Mouse (Mus musculus): ENCODE data around the gene B4galt1. TPM values are rescaled to one million over a fixed set of nuclear protein-coding genes. Genes with fewer than 3 reads are reported as not detected.
A peak's percentile ranks its signal among the peaks of the same experiment; 100 is the strongest.

Gene B4galt1
- polyA plus RNA-seq, 1 experiment from 2014 or later = 54.5 TPM

DNA sequence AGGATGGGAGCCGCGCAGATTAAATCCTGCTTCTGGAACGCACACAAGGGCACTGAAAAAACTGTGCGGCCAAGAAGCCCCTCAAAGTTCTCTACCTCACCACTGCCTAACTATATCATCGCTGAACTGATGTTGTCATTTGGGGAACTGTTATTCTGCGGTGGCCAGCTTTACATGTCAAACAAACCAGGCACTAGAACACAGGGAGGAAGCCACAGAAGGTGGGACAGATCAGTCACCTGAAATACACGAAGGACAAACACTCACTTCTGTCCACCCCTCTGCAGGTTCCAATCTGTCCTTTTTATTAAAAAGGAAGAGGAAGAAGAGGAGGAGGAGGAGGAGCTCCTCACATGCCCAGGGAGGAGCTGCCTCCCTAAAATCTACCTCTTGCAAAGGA lies 29.3 kb downstream of the B4galt1 start:
- Histone ChIP-seq H3K36me3 (ENCODE audit: inconsistent target) (peaks cover 34% of the 10 kb centered on the region; the same call in 1 of the 2 replicates), H3K27ac (0 out of 2 replicates have a peak overlapping the region, but pooled peaks have one; percentile 22), H3K79me2 (ENCODE audit: inconsistent target) (peaks cover 100% of the 10 kb centered on the region), H3K4me3 (ENCODE audit: inconsistent target) (no peak overlapping the region)
- WGBS (ENCODE audit: missing documents) = 56% methylated on average over 7 of the region's 7 CpGs

DNA sequence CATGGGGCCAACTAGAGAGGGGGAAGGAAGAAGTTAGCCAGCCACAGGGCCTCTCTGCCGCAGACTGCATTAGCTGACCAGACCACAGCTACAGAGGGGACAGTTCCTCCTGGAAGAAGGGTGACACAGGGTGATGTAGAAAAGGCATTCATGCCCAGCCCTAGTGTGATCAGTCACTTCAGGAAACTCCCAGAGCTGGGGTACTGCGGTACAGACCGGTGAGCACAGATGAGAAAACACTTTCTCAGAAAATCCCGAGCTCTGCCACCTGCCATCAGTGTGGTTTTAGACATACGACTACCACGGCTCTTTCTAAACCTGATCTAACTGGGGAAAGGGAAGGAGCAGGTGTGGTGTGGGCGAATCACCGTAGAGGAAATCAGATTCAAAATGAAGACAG lies 30.1 kb downstream of the B4galt1 start:
- 11% methylated on average over 7 of the region's 8 CpGs for WGBS (ENCODE audit: missing documents)
- no peak overlapping the region for H3K4me3 ChIP-seq (ENCODE audit: inconsistent target)
- H3K27ac ChIP-seq = peak overlapping the region; percentile 22; the same call in 1 of the 2 replicates
- peaks cover 100% of the 10 kb centered on the region for H3K79me2 ChIP-seq (ENCODE audit: inconsistent target)
- peaks cover 32% of the 10 kb centered on the region; the same call in 1 of the 2 replicates for H3K36me3 ChIP-seq (ENCODE audit: inconsistent target)

DNA sequence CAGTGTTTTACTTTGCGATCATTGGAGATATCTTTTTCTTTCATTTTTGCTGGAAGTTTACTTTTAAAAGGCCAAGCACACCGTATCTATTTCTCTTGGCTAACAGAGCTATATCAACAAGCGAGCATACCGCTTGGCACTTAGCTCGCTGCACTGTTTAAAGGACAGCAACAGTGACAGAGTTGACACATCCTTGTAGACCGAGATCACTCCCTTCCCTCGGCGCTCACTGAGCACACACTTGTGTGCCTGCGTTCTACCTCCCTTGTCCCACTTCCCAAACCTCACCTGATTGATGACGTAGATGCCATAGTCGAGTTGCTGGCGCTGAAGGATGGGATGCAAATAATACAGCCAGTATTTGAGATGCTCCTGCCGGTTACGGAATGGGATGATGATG lies 30.7 kb downstream of the B4galt1 start:
- Histone ChIP-seq H3K4me3 (ENCODE audit: inconsistent target) (no peak overlapping the region), H3K36me3 (ENCODE audit: inconsistent target) (peaks cover 32% of the 10 kb centered on the region; the same call in 1 of the 2 replicates), H3K79me2 (ENCODE audit: inconsistent target) (peaks cover 100% of the 10 kb centered on the region), H3K27ac (0 out of 2 replicates have a peak overlapping the region, but pooled peaks have one; percentile 22)
- 94% methylated on average over 10 of the region's 14 CpGs for WGBS (ENCODE audit: missing documents)

DNA sequence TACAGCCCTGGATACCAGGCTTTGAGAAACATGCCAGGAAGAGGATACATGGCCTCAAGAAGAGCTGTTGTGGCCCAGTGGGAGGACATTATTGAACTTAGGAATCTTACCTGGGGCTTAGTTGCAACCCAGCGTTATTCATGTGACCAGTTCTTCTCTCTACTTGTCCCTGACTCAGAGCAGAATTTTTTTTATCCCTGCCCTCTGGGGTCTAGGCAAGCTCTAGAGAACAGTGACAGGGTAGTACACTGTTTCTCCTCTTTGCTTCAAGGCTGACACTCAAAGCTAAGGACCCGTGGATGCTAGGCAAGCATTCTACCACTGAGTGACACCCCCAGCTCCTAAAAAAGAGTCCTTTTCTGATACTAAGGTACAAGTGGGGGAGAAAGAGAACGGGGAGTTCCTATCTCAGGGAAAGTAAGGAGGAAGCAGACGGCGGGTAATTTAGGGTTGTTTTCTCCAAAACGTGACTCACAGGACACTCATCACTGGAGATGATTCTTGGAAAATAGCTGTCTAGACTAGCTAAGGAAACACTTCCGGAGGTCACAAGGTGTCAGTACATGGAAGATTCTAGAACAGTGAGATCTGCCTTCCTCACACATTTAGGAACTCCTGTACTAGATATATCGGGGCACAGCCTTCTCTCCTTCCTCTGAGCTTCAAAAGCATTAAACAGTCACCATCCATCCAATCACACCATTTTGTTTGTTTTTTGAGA lies 32.3 kb downstream of the B4galt1 start:
- WGBS (ENCODE audit: missing documents) = 75% methylated on average over 8 of the region's 8 CpGs
- Histone ChIP-seq H3K4me3 (ENCODE audit: inconsistent target) (no peak overlapping the region), H3K36me3 (ENCODE audit: inconsistent target) (peaks cover 37% of the 10 kb centered on the region; the same call in 1 of the 2 replicates), H3K27ac (no peak overlapping the region), H3K79me2 (ENCODE audit: inconsistent target) (peaks cover 100% of the 10 kb centered on the region)

DNA sequence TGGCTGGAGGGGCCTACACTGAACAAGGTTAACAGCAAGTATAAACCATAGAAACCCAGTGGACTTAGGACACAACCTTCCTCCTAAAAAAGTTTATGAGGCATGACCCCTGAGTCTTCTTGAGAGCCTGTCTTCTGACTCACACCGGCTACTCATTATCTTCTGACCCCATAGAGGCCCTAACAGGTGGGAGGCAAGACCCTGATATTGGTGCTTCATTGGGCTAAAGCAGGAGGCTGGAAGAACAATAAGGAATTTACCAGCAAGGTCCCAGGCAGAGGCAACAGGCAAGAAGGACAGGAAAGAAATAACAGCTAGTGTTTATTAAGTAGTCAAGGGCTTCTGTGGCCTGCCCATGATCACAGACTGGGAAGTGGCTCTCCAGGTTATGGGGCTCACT lies 32.9 kb downstream of the B4galt1 start:
- peaks cover 100% of the 10 kb centered on the region for H3K79me2 ChIP-seq (ENCODE audit: inconsistent target)
- H3K4me3 ChIP-seq (ENCODE audit: inconsistent target) = no peak overlapping the region
- 100% methylated on average over 1 of the region's 1 CpGs for WGBS (ENCODE audit: missing documents)
- peaks cover 37% of the 10 kb centered on the region; the same call in 1 of the 2 replicates for H3K36me3 ChIP-seq (ENCODE audit: inconsistent target)
- no peak overlapping the region for H3K27ac ChIP-seq

DNA sequence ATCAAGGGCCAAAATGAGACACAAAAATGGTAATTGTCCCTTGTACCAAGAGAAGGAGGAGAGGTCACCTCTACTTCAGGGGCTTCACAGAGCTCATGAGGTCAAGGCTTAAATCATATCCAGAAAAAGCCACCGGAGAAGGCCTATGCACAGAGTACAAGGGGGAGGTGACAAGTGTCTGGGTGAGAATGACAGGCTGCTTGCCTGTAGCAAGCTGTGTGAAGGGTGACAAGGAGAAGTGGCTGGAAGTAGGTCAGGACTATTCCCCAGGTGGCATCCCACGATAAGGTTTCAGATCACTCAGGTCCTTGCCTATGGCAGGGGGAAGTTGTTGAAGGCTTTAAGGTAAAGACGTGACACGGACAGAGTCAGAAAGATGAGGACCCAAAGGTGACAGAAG lies 33.8 kb downstream of the B4galt1 start:
- peaks cover 93% of the 10 kb centered on the region for H3K79me2 ChIP-seq (ENCODE audit: inconsistent target)
- no peak overlapping the region for H3K4me3 ChIP-seq (ENCODE audit: inconsistent target)
- H3K27ac ChIP-seq = no peak overlapping the region
- peaks cover 37% of the 10 kb centered on the region; the same call in 1 of the 2 replicates for H3K36me3 ChIP-seq (ENCODE audit: inconsistent target)
- WGBS (ENCODE audit: missing documents) = 87% methylated on average over 4 of the region's 4 CpGs

DNA sequence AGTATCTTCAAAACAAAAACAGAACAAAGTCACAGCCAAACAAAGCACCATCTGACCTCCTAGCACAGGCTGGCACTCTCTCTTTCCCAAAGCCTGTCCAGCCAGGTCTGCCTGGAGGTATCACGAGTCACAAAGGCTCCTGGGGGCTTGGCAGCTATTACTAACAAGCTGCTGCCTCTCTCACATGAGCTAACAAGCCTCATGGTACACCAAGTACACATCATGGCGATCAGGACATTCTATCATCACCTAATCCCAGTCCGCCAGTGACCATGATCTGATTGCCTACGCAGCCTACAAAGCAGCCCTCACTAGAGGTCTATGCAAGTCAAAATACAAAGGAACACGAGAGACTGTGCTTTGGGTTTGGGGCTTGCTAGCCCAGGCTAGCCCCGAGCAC lies 34.7 kb downstream of the B4galt1 start:
- H3K36me3 ChIP-seq (ENCODE audit: inconsistent target) = peaks cover 39% of the 10 kb centered on the region; the same call in 1 of the 2 replicates
- 98% methylated on average over 6 of the region's 6 CpGs for WGBS (ENCODE audit: missing documents)

DNA sequence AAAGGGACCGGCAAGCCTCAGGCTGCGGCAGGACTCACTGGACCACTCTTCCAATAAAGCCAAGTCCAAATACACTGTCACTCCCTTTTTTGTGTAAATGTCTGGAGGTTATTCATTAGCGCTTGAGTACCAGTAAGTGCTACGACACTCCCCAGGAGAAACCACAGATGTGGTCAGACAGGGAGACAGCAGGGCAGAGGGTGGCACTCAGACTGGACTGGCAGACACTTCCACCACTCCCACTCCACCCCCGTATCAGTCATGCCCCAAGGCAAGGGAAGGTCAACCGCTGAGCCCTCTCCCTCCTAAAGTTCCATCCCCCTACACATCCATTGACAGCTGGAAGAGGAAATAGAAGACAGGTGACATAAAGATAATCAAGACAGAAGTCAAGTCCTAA lies 35.4 kb downstream of the B4galt1 start:
- 66% methylated on average over 6 of the region's 6 CpGs for WGBS (ENCODE audit: missing documents)
- H3K27ac ChIP-seq = no peak overlapping the region
- H3K36me3 ChIP-seq (ENCODE audit: inconsistent target) = peaks cover 44% of the 10 kb centered on the region; the same call in 1 of the 2 replicates
- no peak overlapping the region for H3K4me3 ChIP-seq (ENCODE audit: inconsistent target)
- H3K79me2 ChIP-seq (ENCODE audit: inconsistent target) = peaks cover 93% of the 10 kb centered on the region

More for the DNA sequence above, 34.7 kb downstream of the B4galt1 start:
- Histone ChIP-seq H3K27ac (no peak overlapping the region), H3K79me2 (ENCODE audit: inconsistent target) (peaks cover 93% of the 10 kb centered on the region), H3K4me3 (ENCODE audit: inconsistent target) (no peak overlapping the region)

DNA sequence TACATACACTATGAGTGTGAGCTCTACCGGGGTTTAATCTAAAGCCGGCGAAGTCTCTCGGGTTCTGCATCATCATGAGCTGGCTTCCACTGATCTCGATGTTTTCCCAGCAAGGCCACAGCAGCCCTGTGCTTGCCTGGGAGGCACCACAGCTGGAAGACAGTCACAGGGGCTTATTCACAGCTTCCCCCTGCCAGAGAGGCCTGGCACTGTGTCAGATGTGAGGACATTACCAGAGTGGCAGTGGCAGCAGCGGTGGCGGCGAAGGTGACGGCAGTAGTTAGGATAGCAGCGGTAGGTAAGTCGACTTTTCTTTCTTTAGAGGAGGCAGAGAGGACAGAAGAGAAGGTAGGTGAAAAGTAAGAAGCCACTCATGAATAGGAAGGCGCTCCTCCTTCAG lies 35.9 kb downstream of the B4galt1 start:
- H3K4me3 ChIP-seq (ENCODE audit: inconsistent target) = no peak overlapping the region
- no peak overlapping the region for H3K27ac ChIP-seq
- 89% methylated on average over 12 of the region's 12 CpGs for WGBS (ENCODE audit: missing documents)
- peaks cover 40% of the 10 kb centered on the region; the same call in 1 of the 2 replicates for H3K36me3 ChIP-seq (ENCODE audit: inconsistent target)
- peaks cover 93% of the 10 kb centered on the region for H3K79me2 ChIP-seq (ENCODE audit: inconsistent target)

DNA sequence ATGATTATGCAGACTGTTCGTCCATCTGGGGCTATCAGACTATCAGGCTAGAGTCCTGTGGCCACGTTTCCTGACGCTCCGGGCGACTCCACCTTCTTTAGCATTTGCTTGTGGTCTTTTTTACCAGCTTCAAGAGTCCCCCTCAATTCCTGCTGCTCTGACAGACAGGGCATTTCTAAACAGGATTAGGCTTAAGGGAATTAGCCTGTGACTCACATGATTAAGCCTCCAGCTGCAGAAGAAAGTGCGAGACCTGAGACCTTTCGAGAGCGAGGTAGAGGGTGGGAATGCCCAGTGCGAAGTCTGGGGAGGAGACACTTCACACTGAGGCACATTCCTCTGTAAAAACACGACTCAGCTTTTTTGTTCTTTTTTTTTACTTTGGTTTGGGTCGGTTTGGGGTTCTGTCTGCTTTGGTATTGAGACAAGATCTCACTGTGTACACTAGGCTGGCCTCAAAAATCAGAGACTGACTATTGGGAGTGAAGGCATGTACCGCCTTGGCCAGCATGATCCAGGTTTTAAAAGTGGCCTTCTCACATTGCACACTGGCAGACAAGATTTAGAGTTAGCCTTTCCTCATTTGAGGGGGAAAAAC lies 37.9 kb downstream of the B4galt1 start:
- WGBS (ENCODE audit: missing documents) = 54% methylated on average over 12 of the region's 12 CpGs
- Histone ChIP-seq H3K79me2 (ENCODE audit: inconsistent target) (peaks cover 90% of the 10 kb centered on the region), H3K27ac (peak overlapping the region; percentile 85)

DNA sequence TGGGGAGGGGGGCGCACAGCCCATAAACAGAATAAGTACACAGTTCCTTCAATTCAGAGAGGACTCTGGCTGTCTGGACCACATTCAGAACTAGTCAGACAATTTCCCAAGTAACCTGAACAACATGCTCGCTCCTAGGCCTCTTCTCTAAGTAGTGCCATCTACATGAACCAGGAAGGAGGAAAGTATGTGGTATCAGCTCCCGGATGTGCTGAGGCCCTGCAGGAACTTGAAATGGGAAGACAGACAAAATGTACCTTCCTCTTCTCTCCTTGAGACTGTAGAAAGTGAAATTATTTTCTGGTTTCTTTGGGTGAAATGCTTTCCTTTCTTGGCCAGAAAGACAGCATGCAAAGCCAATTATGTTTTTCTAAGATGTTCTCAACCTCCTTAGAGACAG lies 38.7 kb downstream of the B4galt1 start:
- 0% methylated on average over 1 of the region's 3 CpGs for WGBS (ENCODE audit: missing documents)
- H3K4me3 ChIP-seq (ENCODE audit: inconsistent target) = no peak overlapping the region
- peak overlapping the region; percentile 85 for H3K27ac ChIP-seq
- peaks cover 50% of the 10 kb centered on the region for H3K36me3 ChIP-seq (ENCODE audit: inconsistent target)
- H3K79me2 ChIP-seq (ENCODE audit: inconsistent target) = peaks cover 82% of the 10 kb centered on the region

More for the DNA sequence above, 37.9 kb downstream of the B4galt1 start:
- peaks cover 46% of the 10 kb centered on the region for H3K36me3 ChIP-seq (ENCODE audit: inconsistent target)
- no peak overlapping the region for H3K4me3 ChIP-seq (ENCODE audit: inconsistent target)

DNA sequence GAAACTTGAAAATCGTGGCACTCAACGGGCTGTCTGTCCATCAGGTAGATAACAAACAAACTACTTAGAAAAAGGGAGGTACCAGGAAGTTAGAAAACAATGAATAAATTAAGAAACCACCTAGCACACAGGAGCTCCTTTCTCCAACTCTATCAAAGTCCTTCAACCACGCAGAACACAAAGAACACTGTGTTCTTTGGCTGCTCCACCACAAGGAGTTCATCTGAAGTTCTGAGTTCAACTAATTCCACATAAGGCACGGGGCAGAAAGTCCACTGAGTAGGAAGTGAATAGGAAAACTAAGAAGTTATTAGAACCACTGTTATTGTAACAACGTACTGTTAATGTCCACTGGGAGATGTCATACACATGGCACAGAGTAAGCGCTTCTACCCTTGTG lies 39.4 kb downstream of the B4galt1 start:
- WGBS (ENCODE audit: missing documents) = 90% methylated on average over 6 of the region's 6 CpGs
- H3K36me3 ChIP-seq (ENCODE audit: inconsistent target) = peaks cover 58% of the 10 kb centered on the region
- peak overlapping the region; percentile 85 for H3K27ac ChIP-seq
- peaks cover 74% of the 10 kb centered on the region for H3K79me2 ChIP-seq (ENCODE audit: inconsistent target)
- no peak overlapping the region for H3K4me3 ChIP-seq (ENCODE audit: inconsistent target)

DNA sequence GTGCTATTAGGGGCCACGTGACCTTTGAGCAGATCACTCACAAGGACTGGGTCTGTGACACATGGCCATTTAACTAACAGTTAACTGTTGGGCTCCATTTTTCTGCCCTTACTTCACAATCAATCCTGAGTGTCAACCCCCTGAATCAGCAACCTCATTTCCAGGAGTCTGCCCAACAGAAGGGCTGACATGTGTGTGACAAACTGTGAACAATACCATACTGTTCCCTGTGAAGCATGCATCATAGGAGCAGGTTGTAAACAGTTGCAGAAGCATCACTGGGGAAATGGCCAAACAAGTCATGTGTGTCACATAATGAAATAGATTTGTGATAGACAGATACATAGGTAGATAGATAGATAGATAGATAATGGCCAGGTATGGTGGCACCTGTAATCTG lies 40.9 kb downstream of the B4galt1 start:
- Histone ChIP-seq H3K27ac (no peak overlapping the region), H3K36me3 (ENCODE audit: inconsistent target) (peaks cover 63% of the 10 kb centered on the region)
- 100% methylated on average over 1 of the region's 1 CpGs for WGBS (ENCODE audit: missing documents)

DNA sequence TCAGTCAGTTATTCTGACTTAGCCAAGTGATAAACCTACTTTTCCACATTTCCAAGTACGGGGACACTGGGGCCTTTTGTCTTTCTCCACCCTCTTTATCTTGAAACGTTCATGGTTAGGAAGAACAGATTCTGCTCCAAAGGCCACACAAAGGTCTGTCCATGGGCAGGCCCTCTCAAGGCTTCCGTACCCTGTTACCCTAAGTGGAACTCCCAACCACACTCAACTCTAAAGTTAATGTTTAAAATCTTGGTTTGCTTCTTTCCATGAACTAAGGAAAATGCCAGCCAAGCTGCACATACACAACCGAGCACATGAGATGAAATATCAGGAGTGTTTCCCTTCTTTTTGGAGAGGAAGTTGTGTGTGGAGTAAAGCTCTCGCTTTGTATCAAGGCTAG lies 43.3 kb downstream of the B4galt1 start:
- Histone ChIP-seq H3K27ac (no peak overlapping the region), H3K4me3 (ENCODE audit: inconsistent target) (no peak overlapping the region), H3K79me2 (ENCODE audit: inconsistent target) (peaks cover 39% of the 10 kb centered on the region), H3K36me3 (ENCODE audit: inconsistent target) (peaks cover 77% of the 10 kb centered on the region)
- 90% methylated on average over 5 of the region's 5 CpGs for WGBS (ENCODE audit: missing documents)

More for the DNA sequence above, 40.9 kb downstream of the B4galt1 start:
- no peak overlapping the region for H3K4me3 ChIP-seq (ENCODE audit: inconsistent target)
- peaks cover 60% of the 10 kb centered on the region for H3K79me2 ChIP-seq (ENCODE audit: inconsistent target)

DNA sequence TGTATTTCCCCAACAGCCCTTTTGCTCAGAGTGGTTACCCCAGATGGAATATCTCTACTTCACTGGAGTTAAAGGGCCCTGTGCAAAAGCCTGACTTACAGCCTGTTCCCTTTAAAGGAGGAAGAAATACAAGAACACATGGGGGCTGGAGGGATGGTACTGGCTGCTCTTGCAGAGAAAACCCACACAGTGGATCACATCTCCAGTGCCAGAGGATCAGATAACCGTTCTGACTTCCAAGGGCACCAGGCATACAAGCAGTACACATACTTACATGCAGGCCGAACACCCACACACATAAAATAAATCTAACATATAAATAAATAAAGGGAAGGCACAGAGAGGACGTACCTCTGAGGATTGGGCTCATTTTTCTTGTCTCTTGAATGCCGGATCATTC lies 46.4 kb downstream of the B4galt1 start:
- peaks cover 12% of the 10 kb centered on the region for H3K79me2 ChIP-seq (ENCODE audit: inconsistent target)
- peaks cover 84% of the 10 kb centered on the region for H3K36me3 ChIP-seq (ENCODE audit: inconsistent target)
- WGBS (ENCODE audit: missing documents) = 96% methylated on average over 4 of the region's 4 CpGs
- H3K27ac ChIP-seq = no peak overlapping the region
- no peak overlapping the region for H3K4me3 ChIP-seq (ENCODE audit: inconsistent target)

Data from macrophage (primary cell).